Mouse (Mus musculus): ENCODE measurements at regions not wholly inside any gene's neighbourhood (a gene's known extent, or its start where the extent isn't known, plus 50 kb on each side); places are given as distances from the start of the nearest gene placed in this dataset.

- Histone ChIP-seq H3K36me3 (ENCODE audit: control insufficient read depth, insufficient read depth, low read length) (no peaks in the 10 kb centered on the region), H3K9me3 (ENCODE audit: control insufficient read depth, low read length) (no peaks in the 10 kb centered on the region), H3K27ac (ENCODE audit: low read depth, low read length) (no peak overlapping the region), H3K9ac (ENCODE audit: low read length) (no peak overlapping the region), H3K4me2 (ENCODE audit: low read depth) (no peak overlapping the region), H3K4me1 (ENCODE audit: control insufficient read depth, insufficient read depth, low read length) (no peaks in the 10 kb centered on the region), H3K4me3 (ENCODE audit: low read depth, low read length) (no peak overlapping the region), H3K27me3 (ENCODE audit: control insufficient read depth, insufficient read depth, low read length) (no peaks in the 10 kb centered on the region)
- WGBS, result 90% methylated on average over 4 of the region's 4 CpGs
- ATAC-seq (ENCODE audit: insufficient read depth, low FRiP score, low TSS enrichment) (no peak), DNase-seq (ENCODE audit: low spot score) (no peak)
These were observed 211.1 kb upstream of the Dab2 start for GRCm38 (mm10) chr15:6088498-6088897.

- Histone ChIP-seq H3K36me3 (ENCODE audit: control insufficient read depth, insufficient read depth, low read length) (no peaks in the 10 kb centered on the region), H3K4me3 (ENCODE audit: low read depth, low read length) (no peak overlapping the region), H3K27ac (ENCODE audit: low read depth, low read length) (no peak overlapping the region), H3K9ac (ENCODE audit: low read length) (no peak overlapping the region), H3K4me2 (ENCODE audit: low read depth) (no peak overlapping the region), H3K4me1 (ENCODE audit: control insufficient read depth, insufficient read depth, low read length) (no peaks in the 10 kb centered on the region), H3K27me3 (ENCODE audit: control insufficient read depth, insufficient read depth, low read length) (no peaks in the 10 kb centered on the region), H3K9me3 (ENCODE audit: control insufficient read depth, low read length) (no peaks in the 10 kb centered on the region)
- WGBS, result 91% methylated on average over 3 of the region's 3 CpGs
- ATAC-seq (ENCODE audit: insufficient read depth, low FRiP score, low TSS enrichment), result no peak
- no peak for DNase-seq (ENCODE audit: low spot score)
These were observed 169.9 kb upstream of the Dab2 start for GRCm38 (mm10) chr15:6129697-6130096.

DNA sequence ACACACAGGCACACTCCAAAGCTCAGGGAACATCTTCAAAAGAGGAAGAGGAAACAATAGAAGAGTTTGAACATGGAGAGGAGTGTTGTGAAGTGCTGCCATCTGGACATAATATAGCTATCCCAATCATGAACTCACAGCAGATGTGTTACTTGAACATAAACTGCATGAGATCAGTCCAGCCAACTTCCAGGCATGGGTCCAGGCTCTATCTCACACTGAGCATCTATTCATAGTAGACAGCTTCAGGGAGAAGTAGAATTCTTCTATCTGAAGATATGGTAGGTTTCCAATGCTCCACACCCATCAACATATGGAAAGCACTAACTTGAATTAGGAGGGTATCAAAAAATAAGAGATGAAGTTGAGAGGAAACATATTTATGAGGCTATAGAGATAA lies 167.4 kb upstream of the Dab2 start:
- no peaks in the 10 kb centered on the region for H3K4me1 ChIP-seq (ENCODE audit: control insufficient read depth, insufficient read depth, low read length)
- H3K4me3 ChIP-seq (ENCODE audit: low read depth, low read length), result no peak overlapping the region
- no peak for ATAC-seq (ENCODE audit: insufficient read depth, low FRiP score, low TSS enrichment)
- no peak overlapping the region for H3K4me2 ChIP-seq (ENCODE audit: low read depth)
- no peak overlapping the region for H3K27ac ChIP-seq (ENCODE audit: low read depth, low read length)
- H3K9ac ChIP-seq (ENCODE audit: low read length), result no peak overlapping the region
- no peak for DNase-seq (ENCODE audit: low spot score)
- H3K36me3 ChIP-seq (ENCODE audit: control insufficient read depth, insufficient read depth, low read length), result no peaks in the 10 kb centered on the region
- H3K9me3 ChIP-seq (ENCODE audit: control insufficient read depth, low read length), result no peaks in the 10 kb centered on the region
- H3K27me3 ChIP-seq (ENCODE audit: control insufficient read depth, insufficient read depth, low read length), result no peaks in the 10 kb centered on the region

GRCm38 (mm10) chr15:6145071-6145470 lies 154.5 kb upstream of the Dab2 start:
- 88% methylated on average over 2 of the region's 2 CpGs for WGBS
- ATAC-seq (ENCODE audit: insufficient read depth, low FRiP score, low TSS enrichment) (no peak), DNase-seq (ENCODE audit: low spot score) (no peak)
- Histone ChIP-seq H3K4me1 (ENCODE audit: control insufficient read depth, insufficient read depth, low read length) (no peaks in the 10 kb centered on the region), H3K27ac (ENCODE audit: low read depth, low read length) (no peak overlapping the region), H3K27me3 (ENCODE audit: control insufficient read depth, insufficient read depth, low read length) (no peaks in the 10 kb centered on the region), H3K9me3 (ENCODE audit: control insufficient read depth, low read length) (no peaks in the 10 kb centered on the region), H3K9ac (ENCODE audit: low read length) (no peak overlapping the region), H3K36me3 (ENCODE audit: control insufficient read depth, insufficient read depth, low read length) (no peaks in the 10 kb centered on the region), H3K4me2 (ENCODE audit: low read depth) (no peak overlapping the region), H3K4me3 (ENCODE audit: low read depth, low read length) (no peak overlapping the region)

GRCm38 (mm10) chr15:6154706-6155105 lies 144.9 kb upstream of the Dab2 start:
- Histone ChIP-seq H3K4me3 (ENCODE audit: low read depth, low read length) (no peak overlapping the region), H3K4me2 (ENCODE audit: low read depth) (no peak overlapping the region), H3K27ac (ENCODE audit: low read depth, low read length) (no peak overlapping the region), H3K27me3 (ENCODE audit: control insufficient read depth, insufficient read depth, low read length) (no peaks in the 10 kb centered on the region), H3K4me1 (ENCODE audit: control insufficient read depth, insufficient read depth, low read length) (no peaks in the 10 kb centered on the region), H3K9ac (ENCODE audit: low read length) (no peak overlapping the region), H3K36me3 (ENCODE audit: control insufficient read depth, insufficient read depth, low read length) (no peaks in the 10 kb centered on the region), H3K9me3 (ENCODE audit: control insufficient read depth, low read length) (no peaks in the 10 kb centered on the region)
- ATAC-seq (ENCODE audit: insufficient read depth, low FRiP score, low TSS enrichment) (no peak), DNase-seq (ENCODE audit: low spot score) (no peak)
- 74% methylated on average over 9 of the region's 9 CpGs for WGBS

DNA sequence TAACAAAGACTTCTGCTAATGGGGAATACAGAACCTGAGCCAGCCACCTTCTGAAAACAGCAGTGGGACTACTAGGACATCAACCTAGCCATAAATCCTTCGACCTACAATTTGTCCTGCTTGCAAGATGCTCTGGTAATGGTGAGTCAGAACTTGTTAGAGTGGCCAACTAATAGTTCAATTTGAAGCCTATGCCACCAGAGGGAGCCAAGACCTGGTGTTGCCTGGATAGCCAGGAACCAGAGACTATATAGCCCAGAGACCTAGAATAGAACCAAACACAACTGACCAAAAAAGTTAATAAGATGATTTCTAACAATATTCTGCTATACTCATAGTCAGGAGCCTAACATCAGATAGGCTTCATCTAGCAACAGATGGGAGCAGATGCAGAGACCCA lies 119.3 kb upstream of the Dab2 start:
- H3K4me3 ChIP-seq (ENCODE audit: low read depth, low read length), result no peak overlapping the region
- no peak overlapping the region for H3K4me2 ChIP-seq (ENCODE audit: low read depth)
- no peak for ATAC-seq (ENCODE audit: insufficient read depth, low FRiP score, low TSS enrichment)
- H3K27ac ChIP-seq (ENCODE audit: low read depth, low read length), result no peak overlapping the region
- WGBS, result 83% methylated on average over 1 of the region's 1 CpGs
- DNase-seq (ENCODE audit: low spot score), result no peak
- H3K27me3 ChIP-seq (ENCODE audit: control insufficient read depth, insufficient read depth, low read length), result no peaks in the 10 kb centered on the region
- H3K9ac ChIP-seq (ENCODE audit: low read length), result no peak overlapping the region
- no peaks in the 10 kb centered on the region for H3K9me3 ChIP-seq (ENCODE audit: control insufficient read depth, low read length)
- no peaks in the 10 kb centered on the region for H3K4me1 ChIP-seq (ENCODE audit: control insufficient read depth, insufficient read depth, low read length)
- no peaks in the 10 kb centered on the region for H3K36me3 ChIP-seq (ENCODE audit: control insufficient read depth, insufficient read depth, low read length)

- Histone ChIP-seq H3K4me3 (ENCODE audit: low read depth, low read length) (no peak overlapping the region), H3K9me3 (ENCODE audit: control insufficient read depth, low read length) (no peaks in the 10 kb centered on the region), H3K4me2 (ENCODE audit: low read depth) (no peak overlapping the region), H3K27ac (ENCODE audit: low read depth, low read length) (no peak overlapping the region), H3K27me3 (ENCODE audit: control insufficient read depth, insufficient read depth, low read length) (no peaks in the 10 kb centered on the region), H3K36me3 (ENCODE audit: control insufficient read depth, insufficient read depth, low read length) (no peaks in the 10 kb centered on the region), H3K4me1 (ENCODE audit: control insufficient read depth, insufficient read depth, low read length) (no peaks in the 10 kb centered on the region), H3K9ac (ENCODE audit: low read length) (no peak overlapping the region)
- ATAC-seq (ENCODE audit: insufficient read depth, low FRiP score, low TSS enrichment) (no peak), DNase-seq (ENCODE audit: low spot score) (no peak)
- 92% methylated on average over 3 of the region's 3 CpGs for WGBS
These were observed 116.0 kb upstream of the Dab2 start for GRCm38 (mm10) chr15:6183627-6184026.

DNA sequence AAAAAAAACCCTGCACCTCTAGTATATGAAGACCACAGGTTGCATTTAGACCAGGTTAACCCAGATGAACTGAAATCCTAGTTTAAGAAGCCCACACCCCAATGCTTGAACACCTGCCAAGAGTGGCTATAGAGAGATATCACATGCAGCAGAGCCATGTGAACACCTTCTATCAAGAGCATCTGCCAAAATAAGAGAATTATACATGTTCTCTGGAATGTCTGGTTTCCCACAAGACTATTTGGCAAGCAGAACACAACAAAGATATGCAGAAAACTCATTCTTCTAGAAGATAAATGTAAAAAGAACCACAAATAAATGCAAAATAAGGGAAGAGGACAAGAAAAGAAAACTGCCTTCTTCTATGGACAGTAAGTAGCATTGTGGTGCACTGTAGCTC lies 107.7 kb upstream of the Dab2 start:
- no peak for ATAC-seq (ENCODE audit: insufficient read depth, low FRiP score, low TSS enrichment)
- Histone ChIP-seq H3K27ac (ENCODE audit: low read depth, low read length) (no peak overlapping the region), H3K9me3 (ENCODE audit: control insufficient read depth, low read length) (no peaks in the 10 kb centered on the region), H3K4me2 (ENCODE audit: low read depth) (no peak overlapping the region), H3K9ac (ENCODE audit: low read length) (no peak overlapping the region), H3K27me3 (ENCODE audit: control insufficient read depth, insufficient read depth, low read length) (no peaks in the 10 kb centered on the region), H3K4me1 (ENCODE audit: control insufficient read depth, insufficient read depth, low read length) (no peaks in the 10 kb centered on the region), H3K4me3 (ENCODE audit: low read depth, low read length) (no peak overlapping the region), H3K36me3 (ENCODE audit: control insufficient read depth, insufficient read depth, low read length) (no peaks in the 10 kb centered on the region)
- DNase-seq (ENCODE audit: low spot score), result no peak

GRCm38 (mm10) chr15:6207239-6207638 lies 92.3 kb upstream of the Dab2 start:
- Histone ChIP-seq H3K4me3 (ENCODE audit: low read depth, low read length) (no peak overlapping the region), H3K9me3 (ENCODE audit: control insufficient read depth, low read length) (no peaks in the 10 kb centered on the region), H3K36me3 (ENCODE audit: control insufficient read depth, insufficient read depth, low read length) (no peaks in the 10 kb centered on the region), H3K9ac (ENCODE audit: low read length) (no peak overlapping the region), H3K27ac (ENCODE audit: low read depth, low read length) (no peak overlapping the region), H3K4me1 (ENCODE audit: control insufficient read depth, insufficient read depth, low read length) (no peaks in the 10 kb centered on the region), H3K4me2 (ENCODE audit: low read depth) (no peak overlapping the region), H3K27me3 (ENCODE audit: control insufficient read depth, insufficient read depth, low read length) (no peaks in the 10 kb centered on the region)
- no peak for DNase-seq (ENCODE audit: low spot score)
- no peak for ATAC-seq (ENCODE audit: insufficient read depth, low FRiP score, low TSS enrichment)
- WGBS, result 68% methylated on average over 2 of the region's 2 CpGs
